Mouse (Mus musculus): ENCODE measurements at regions not wholly inside any gene's neighbourhood (a gene's known extent, or its start where the extent isn't known, plus 50 kb on each side); places are given as distances from the start of the nearest gene placed in this dataset.

GRCm38 (mm10) chr2:92525062-92525623 is 64.8 kb upstream of the Slc35c1 start:
- no peak for TF ChIP-seq POLR2A (IDR thresholded peaks at IDR 0.05; ENCODE audit: extremely low read depth, insufficient read depth, low read length)
- TF ChIP-seq CTCF (IDR thresholded peaks at IDR 0.05; ENCODE audit: extremely low read depth, insufficient read depth, low read length) = no peak
- Histone ChIP-seq H3K4me1 (ENCODE audit: control insufficient read depth, insufficient read depth, low read length) (peaks cover 3% of the 10 kb centered on the region), H3K4me3 (ENCODE audit: insufficient read depth, low read length) (no peak overlapping the region), H3K27ac (ENCODE audit: insufficient read depth, low read length) (no peak overlapping the region)

GRCm38 (mm10) chr2:92524346-92524905 is 64.1 kb upstream of the Slc35c1 start:
- Histone ChIP-seq H3K4me3 (ENCODE audit: insufficient read depth, low read length) (no peak overlapping the region), H3K27ac (ENCODE audit: insufficient read depth, low read length) (no peak overlapping the region), H3K4me1 (ENCODE audit: control insufficient read depth, insufficient read depth, low read length) (peaks cover 2% of the 10 kb centered on the region; the same call in 1 of the 2 replicates)
- TF ChIP-seq POLR2A (IDR thresholded peaks at IDR 0.05; ENCODE audit: extremely low read depth, insufficient read depth, low read length) (no peak), CTCF (IDR thresholded peaks at IDR 0.05; ENCODE audit: extremely low read depth, insufficient read depth, low read length) (no peak)

- H3K4me1 ChIP-seq (ENCODE audit: control insufficient read depth, insufficient read depth, low read length) = peaks cover under 1% of the 10 kb centered on the region; the same call in 1 of the 2 replicates
- TF ChIP-seq CTCF (IDR thresholded peaks at IDR 0.05; ENCODE audit: extremely low read depth, insufficient read depth, low read length) (no peak), POLR2A (IDR thresholded peaks at IDR 0.05; ENCODE audit: extremely low read depth, insufficient read depth, low read length) (no peak)
- no peak overlapping the region for H3K4me3 ChIP-seq (ENCODE audit: insufficient read depth, low read length)
- no peak overlapping the region for H3K27ac ChIP-seq (ENCODE audit: insufficient read depth, low read length)
These were observed 63.1 kb upstream of the Slc35c1 start for GRCm38 (mm10) chr2:92523321-92523895.

- H3K27ac ChIP-seq (ENCODE audit: insufficient read depth, low read length) = no peak overlapping the region
- TF ChIP-seq CTCF (IDR thresholded peaks at IDR 0.05; ENCODE audit: extremely low read depth, insufficient read depth, low read length) (no peak), POLR2A (IDR thresholded peaks at IDR 0.05; ENCODE audit: extremely low read depth, insufficient read depth, low read length) (no peak)
- no peak overlapping the region for H3K4me3 ChIP-seq (ENCODE audit: insufficient read depth, low read length)
- H3K4me1 ChIP-seq (ENCODE audit: control insufficient read depth, insufficient read depth, low read length) = no peaks in the 10 kb centered on the region
These were observed 61.2 kb upstream of the Slc35c1 start for GRCm38 (mm10) chr2:92521527-92521926.

- Histone ChIP-seq H3K27ac (ENCODE audit: insufficient read depth, low read length) (no peak overlapping the region), H3K4me1 (ENCODE audit: control insufficient read depth, insufficient read depth, low read length) (no peaks in the 10 kb centered on the region), H3K4me3 (ENCODE audit: insufficient read depth, low read length) (no peak overlapping the region)
- TF ChIP-seq CTCF (IDR thresholded peaks at IDR 0.05; ENCODE audit: extremely low read depth, insufficient read depth, low read length) = no peak
- no peak for TF ChIP-seq POLR2A (IDR thresholded peaks at IDR 0.05; ENCODE audit: extremely low read depth, insufficient read depth, low read length)
These were observed 59.1 kb upstream of the Slc35c1 start for GRCm38 (mm10) chr2:92519396-92519795.

GRCm38 (mm10) chr2:92518891-92519290 is 58.6 kb upstream of the Slc35c1 start:
- Histone ChIP-seq H3K27ac (ENCODE audit: insufficient read depth, low read length) (no peak overlapping the region), H3K4me3 (ENCODE audit: insufficient read depth, low read length) (no peak overlapping the region), H3K4me1 (ENCODE audit: control insufficient read depth, insufficient read depth, low read length) (no peaks in the 10 kb centered on the region)
- TF ChIP-seq CTCF (IDR thresholded peaks at IDR 0.05; ENCODE audit: extremely low read depth, insufficient read depth, low read length) (no peak), POLR2A (IDR thresholded peaks at IDR 0.05; ENCODE audit: extremely low read depth, insufficient read depth, low read length) (no peak)

GRCm38 (mm10) chr2:92514961-92515360 is 54.6 kb upstream of the Slc35c1 start:
- Histone ChIP-seq H3K4me3 (ENCODE audit: insufficient read depth, low read length) (no peak overlapping the region), H3K27ac (ENCODE audit: insufficient read depth, low read length) (no peak overlapping the region), H3K4me1 (ENCODE audit: control insufficient read depth, insufficient read depth, low read length) (peaks cover 4% of the 10 kb centered on the region; the same call in 1 of the 2 replicates)
- TF ChIP-seq CTCF (IDR thresholded peaks at IDR 0.05; ENCODE audit: extremely low read depth, insufficient read depth, low read length) = no peak
- TF ChIP-seq POLR2A (IDR thresholded peaks at IDR 0.05; ENCODE audit: extremely low read depth, insufficient read depth, low read length) = no peak

- Histone ChIP-seq H3K27ac (ENCODE audit: insufficient read depth, low read length) (0 out of 2 replicates have a peak overlapping the region, but pooled peaks have one; percentile 15), H3K4me3 (ENCODE audit: insufficient read depth, low read length) (no peak overlapping the region), H3K4me1 (ENCODE audit: control insufficient read depth, insufficient read depth, low read length) (peaks cover 4% of the 10 kb centered on the region; the same call in 1 of the 2 replicates)
- TF ChIP-seq POLR2A (IDR thresholded peaks at IDR 0.05; ENCODE audit: extremely low read depth, insufficient read depth, low read length) (no peak), CTCF (IDR thresholded peaks at IDR 0.05; ENCODE audit: extremely low read depth, insufficient read depth, low read length) (no peak)
These were observed 51.7 kb upstream of the Slc35c1 start for GRCm38 (mm10) chr2:92511771-92512744.

Data from cortical plate, adult 2 months (tissue).